7 mouse cellular contexts compared by ENCODE assay signal in the genomic region with DNA sequence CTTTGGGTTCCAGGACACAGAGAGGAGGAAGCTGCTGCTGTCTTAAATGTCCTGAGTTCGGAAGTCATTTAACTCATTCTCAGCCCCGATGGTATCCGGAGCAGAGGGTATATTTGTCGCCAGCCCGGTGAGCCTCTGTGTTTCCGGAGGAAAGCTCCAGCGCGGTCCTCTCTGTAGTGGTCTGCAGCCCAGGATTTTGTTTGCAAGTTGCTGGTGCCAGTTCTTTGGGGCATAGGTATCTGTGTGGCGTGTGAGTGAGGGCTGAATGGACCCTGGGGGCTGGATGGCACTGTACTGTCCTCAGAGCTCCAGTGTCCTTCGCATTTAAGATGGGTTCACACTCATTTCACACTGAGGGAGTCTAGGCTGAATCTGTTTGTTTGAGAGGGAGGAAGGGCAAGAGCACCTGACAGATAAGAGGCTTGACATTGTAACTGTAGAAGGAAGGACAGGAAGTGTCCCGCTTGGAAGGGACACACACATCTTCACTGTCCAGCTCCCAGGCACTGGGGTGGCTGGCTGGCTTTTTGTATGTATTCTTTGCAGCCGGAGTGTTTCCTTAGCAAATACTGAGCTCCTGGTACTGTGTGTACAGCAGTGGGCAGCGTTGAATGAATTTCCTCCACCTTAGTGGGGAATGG. TPM values are rescaled to one million over a fixed set of nuclear protein-coding genes. Genes with fewer than 3 reads are reported as not detected.
DNase-seq lines count a peak whose midpoint lies in the region; ATAC-seq and TF ChIP-seq lines count a peak whose summit lies in the region.

No protein-coding gene starts in this region.

- no peaks in the 10 kb centered on the region for H3K9me3 ChIP-seq in embryonic facial prominence, embryonic 11.5 days (replicated peaks; ENCODE audit: control insufficient read depth, low read length)
- H3K9me3 ChIP-seq in hindbrain, embryonic 10.5 days = no peaks in the 10 kb centered on the region
- no peaks in the 10 kb centered on the region for H3K9me3 ChIP-seq in lung, postnatal 0 days (ENCODE audit: low read length)

- peak overlapping the region; percentile 77 for H3K9ac ChIP-seq in embryonic facial prominence, embryonic 11.5 days (replicated peaks; ENCODE audit: low read length)
- peak overlapping the region; percentile 56 for H3K9ac ChIP-seq in lung, postnatal 0 days (replicated peaks; ENCODE audit: low read depth)

- DNase-seq in embryonic facial prominence, embryonic 11.5 days (ENCODE audit: low spot score) = no peak
- DNase-seq in hindbrain, embryonic 10.5 days (ENCODE audit: low spot score) = peak; percentile 33
- DNase-seq in lung, postnatal 0 days (ENCODE audit: low spot score) = no peak
- DNase-seq in ovary, adult 18-20 months (ENCODE audit: low spot score) = no peak
- no peak for DNase-seq in thymus, adult 2 months
- no peak for DNase-seq in thymus, postnatal 14 days

- H3K27ac ChIP-seq in brown adipose tissue, adult 24 weeks (replicated peaks; ENCODE audit: low read depth, low read length) = peak overlapping the region; percentile 29
- peak overlapping the region; percentile 97 for H3K27ac ChIP-seq in embryonic facial prominence, embryonic 11.5 days (replicated peaks; ENCODE audit: low read depth, low read length)
- H3K27ac ChIP-seq in hindbrain, embryonic 10.5 days = peak overlapping the region; percentile 90
- peak overlapping the region; percentile 90 for H3K27ac ChIP-seq in lung, postnatal 0 days (ENCODE audit: low read length)
- no peak overlapping the region for H3K27ac ChIP-seq in thymus, adult 2 months (ENCODE audit: control insufficient read depth, insufficient read depth, low read length)

- WGBS in embryonic facial prominence, embryonic 11.5 days = 23% methylated on average over 13 of the region's 13 CpGs
- WGBS in hindbrain, embryonic 10.5 days = 49% methylated on average over 13 of the region's 13 CpGs
- 11% methylated on average over 13 of the region's 13 CpGs for WGBS in lung, postnatal 0 days
- 26% methylated on average over 13 of the region's 13 CpGs for WGBS in thymus, adult 2 months

- H3K4me3 ChIP-seq in brown adipose tissue, adult 24 weeks (ENCODE audit: insufficient read depth, low read depth, low read length) = peak overlapping the region; percentile 40
- H3K4me3 ChIP-seq in embryonic facial prominence, embryonic 11.5 days (ENCODE audit: low read depth, low read length) = peak overlapping the region; percentile 59
- H3K4me3 ChIP-seq in hindbrain, embryonic 10.5 days = peak overlapping the region; percentile 46
- peak overlapping the region; percentile 40 for H3K4me3 ChIP-seq in lung, postnatal 0 days (ENCODE audit: low read depth, low read length)
- no peak overlapping the region for H3K4me3 ChIP-seq in thymus, adult 2 months (ENCODE audit: control insufficient read depth, insufficient read depth, low read length)

- H3K27me3 ChIP-seq in embryonic facial prominence, embryonic 11.5 days (ENCODE audit: control insufficient read depth, insufficient read depth, low read length) = no peaks in the 10 kb centered on the region
- H3K27me3 ChIP-seq in hindbrain, embryonic 10.5 days (ENCODE audit: insufficient read depth, poor library complexity, severe bottlenecking) = peaks cover 27% of the 10 kb centered on the region
- no peaks in the 10 kb centered on the region for H3K27me3 ChIP-seq in lung, postnatal 0 days (replicated peaks; ENCODE audit: insufficient read depth, low read length)
- no peaks in the 10 kb centered on the region; the same call in 1 of the 2 replicates for H3K27me3 ChIP-seq in thymus, adult 2 months (ENCODE audit: control insufficient read depth, insufficient read depth, low read length)

- H3K4me2 ChIP-seq in embryonic facial prominence, embryonic 11.5 days (ENCODE audit: low read depth, low read length) = peak overlapping the region; percentile 70
- peak overlapping the region; percentile 65 for H3K4me2 ChIP-seq in lung, postnatal 0 days (replicated peaks; ENCODE audit: low read depth, low read length)

- TF ChIP-seq CTCF in lung, postnatal 0 days (IDR thresholded peaks at IDR 0.05) = no peak
- no peak for TF ChIP-seq CTCF in thymus, adult 2 months (IDR thresholded peaks at IDR 0.05; ENCODE audit: borderline replicate concordance, control insufficient read depth, extremely low read depth, insufficient read depth, low read length, poor library complexity)

- H3K36me3 ChIP-seq in embryonic facial prominence, embryonic 11.5 days (replicated peaks; ENCODE audit: control insufficient read depth, insufficient read depth, low read depth, low read length) = no peaks in the 10 kb centered on the region
- H3K36me3 ChIP-seq in hindbrain, embryonic 10.5 days = no peaks in the 10 kb centered on the region
- no peaks in the 10 kb centered on the region for H3K36me3 ChIP-seq in lung, postnatal 0 days (ENCODE audit: insufficient read depth, low read length)
- H3K36me3 ChIP-seq in thymus, adult 2 months (ENCODE audit: control insufficient read depth, insufficient read depth, low read length) = no peaks in the 10 kb centered on the region

- H3K4me1 ChIP-seq in brown adipose tissue, adult 24 weeks (ENCODE audit: control insufficient read depth, insufficient read depth, insufficient read length, low read length) = 0 out of 2 replicates have a peak, but pooled peaks cover 7% of the 10 kb centered on the region
- peaks cover 13% of the 10 kb centered on the region for H3K4me1 ChIP-seq in embryonic facial prominence, embryonic 11.5 days (ENCODE audit: control insufficient read depth, insufficient read depth, low read length)
- peaks cover 60% of the 10 kb centered on the region for H3K4me1 ChIP-seq in hindbrain, embryonic 10.5 days (replicated peaks)
- H3K4me1 ChIP-seq in lung, postnatal 0 days (ENCODE audit: insufficient read depth, low read depth, low read length) = peaks cover 6% of the 10 kb centered on the region; the same call in 1 of the 2 replicates
- peaks cover 21% of the 10 kb centered on the region for H3K4me1 ChIP-seq in thymus, adult 2 months (replicated peaks; ENCODE audit: control insufficient read depth, insufficient read depth, low read length)

- no peak for ATAC-seq in embryonic facial prominence, embryonic 11.5 days (replicated peaks; ENCODE audit: insufficient number of reproducible peaks, low FRiP score, low TSS enrichment, low read depth)
- ATAC-seq in lung, postnatal 0 days = no peak

- TF ChIP-seq EP300 in lung, postnatal 0 days (IDR thresholded peaks at IDR 0.05) = 0 out of 2 replicates have a peak, but pooled peaks have one; percentile 5

- no peak for TF ChIP-seq POLR2A in thymus, adult 2 months (IDR thresholded peaks at IDR 0.05; ENCODE audit: control insufficient read depth, extremely low read depth, insufficient read depth, low read length, poor library complexity)

RNA-seq across cellular contexts. Expression of gene 5330417H12Rik, which starts 41.4 kb away (rescaled TPM):
- polyA plus RNA-seq in brown adipose tissue, adult 24 weeks (2012; ENCODE audit: insufficient read depth, insufficient read length, missing spikeins) = not detected in 2 replicates
- polyA plus RNA-seq in embryonic facial prominence, embryonic 11.5 days (2014; fragmentation: Nextera tagmentation; extraction: Ambion mirVana) = not detected in 2 replicates
- polyA plus RNA-seq in hindbrain, embryonic 10.5 days (2016; fragmentation: Nextera tagmentation; extraction: Ambion mirVana) = not detected in 2 replicates
- polyA plus RNA-seq in lung, postnatal 0 days (2015; fragmentation: Nextera tagmentation; extraction: Ambion mirVana) = not detected in 2 replicates
- polyA plus RNA-seq in thymus, adult 2 months (2012; rRNA removed) = not detected in 2 replicates
